ENCODE assay signal across 16 mouse cellular contexts in genomic region chr7:101871296-101871695, GRCm38 (mm10). TPM values are rescaled to one million over a fixed set of nuclear protein-coding genes. Genes with fewer than 3 reads are reported as not detected.
DNase-seq lines count a peak whose midpoint lies in the region; ATAC-seq lines count a peak whose summit lies in the region.
"Had no signal": no experiment of that assay in that cellular context is flagged by ENCODE, and none has a peak within 500 bp of the region (broad histone marks: within the 10 kb centered on the region; RNA-seq: fewer than 3 reads in every experiment).

No protein-coding gene starts in this region.

- H3K36me3 ChIP-seq in heart, embryonic 11.5 days (ENCODE audit: control insufficient read depth, insufficient read depth, low read length) = no peaks in the 10 kb centered on the region
- no peaks in the 10 kb centered on the region for H3K36me3 ChIP-seq in kidney, embryonic 15.5 days
- H3K36me3 ChIP-seq: embryonic facial prominence, embryonic 12.5 days; midbrain, embryonic 13.5 days had no signal

- peak overlapping the region; percentile 68 for H3K27ac ChIP-seq in heart, embryonic 11.5 days (ENCODE audit: low read depth, low read length)
- peak overlapping the region; percentile 45 for H3K27ac ChIP-seq in kidney, embryonic 15.5 days
- H3K27ac ChIP-seq: embryonic facial prominence, embryonic 12.5 days; midbrain, embryonic 13.5 days had no signal

- H3K4me1 ChIP-seq in heart, embryonic 11.5 days (ENCODE audit: control insufficient read depth, insufficient read depth, low read length) = peaks cover 3% of the 10 kb centered on the region; the same call in 1 of the 2 replicates
- H3K4me1 ChIP-seq in kidney, embryonic 15.5 days = peaks cover 21% of the 10 kb centered on the region
- H3K4me1 ChIP-seq: embryonic facial prominence, embryonic 12.5 days had no signal

- DNase-seq in heart, adult 9 months (ENCODE audit: low spot score in 2 of 2) = no peak
- peak; percentile 27 for DNase-seq in ovary, postnatal 36 days (ENCODE audit: low spot score)
- no peak for DNase-seq in ovary, postnatal 14 days (ENCODE audit: low spot score)
- peak; percentile 84 for DNase-seq in yolk sac, embryonic 10.5 days (ENCODE audit: low spot score)
- no peak for DNase-seq in natural killer cell, adult 2 months (ENCODE audit: low spot score in 2 of 2)
- DNase-seq: cerebellum, adult 8-10 months; forebrain, postnatal 0 days; lung, adult 18-20 months; thymus, postnatal 14 days had no signal

- WGBS in heart, embryonic 11.5 days (ENCODE audit: insufficient replicate concordance) = 59% methylated on average over 3 of the region's 3 CpGs
- WGBS in kidney, embryonic 15.5 days = 81% methylated on average over 3 of the region's 3 CpGs

- H3K4me2 ChIP-seq in heart, embryonic 11.5 days = peak overlapping the region; percentile 11; the same call in 1 of the 2 replicates
- no peak overlapping the region for H3K4me2 ChIP-seq in kidney, embryonic 15.5 days
- H3K4me2 ChIP-seq: embryonic facial prominence, embryonic 12.5 days; midbrain, embryonic 13.5 days had no signal

- no peaks in the 10 kb centered on the region for H3K27me3 ChIP-seq in heart, embryonic 11.5 days (ENCODE audit: control insufficient read depth, insufficient read depth, low read length)
- H3K27me3 ChIP-seq in kidney, embryonic 15.5 days = no peaks in the 10 kb centered on the region
- H3K27me3 ChIP-seq: embryonic facial prominence, embryonic 12.5 days; midbrain, embryonic 13.5 days; Patski had no signal

- peak; percentile 43; the same call in 1 of the 2 replicates for ATAC-seq in heart, embryonic 11.5 days (replicated peaks; ENCODE audit: insufficient number of reproducible peaks, low FRiP score, low TSS enrichment)
- ATAC-seq in kidney, embryonic 15.5 days (replicated peaks; ENCODE audit: low FRiP score) = no peak
- no peak for ATAC-seq in monocyte, adult 5-6 weeks (replicated peaks; ENCODE audit: insufficient number of reproducible peaks, low FRiP score, low TSS enrichment, poor library complexity, severe bottlenecking)
- ATAC-seq: forebrain, postnatal 0 days; midbrain, embryonic 13.5 days; Patski had no signal

- H3K4me3 ChIP-seq in heart, embryonic 11.5 days (ENCODE audit: low read depth, low read length) = no peak overlapping the region
- no peak overlapping the region for H3K4me3 ChIP-seq in kidney, embryonic 15.5 days (replicated peaks)
- H3K4me3 ChIP-seq: embryonic facial prominence, embryonic 12.5 days; midbrain, embryonic 13.5 days had no signal

- H3K9ac ChIP-seq in heart, embryonic 11.5 days (ENCODE audit: low read depth, low read length) = no peak overlapping the region
- no peak overlapping the region for H3K9ac ChIP-seq in kidney, embryonic 15.5 days
- H3K9ac ChIP-seq: embryonic facial prominence, embryonic 12.5 days; forebrain, postnatal 0 days; midbrain, embryonic 13.5 days had no signal

- H3K9me3 ChIP-seq in heart, embryonic 11.5 days (replicated peaks; ENCODE audit: control insufficient read depth, low read length) = no peaks in the 10 kb centered on the region
- H3K9me3 ChIP-seq in kidney, embryonic 15.5 days (replicated peaks) = no peaks in the 10 kb centered on the region
- H3K9me3 ChIP-seq: embryonic facial prominence, embryonic 12.5 days; midbrain, embryonic 13.5 days had no signal

RNA-seq across cellular contexts. Expression of gene Folr1, which starts 0.7 kb away (rescaled TPM):
- polyA plus RNA-seq in heart, embryonic 11.5 days (2014; fragmentation: Nextera tagmentation; extraction: Ambion mirVana) = 3.2 and 4.3 TPM in 2 replicates
- polyA plus RNA-seq in kidney, embryonic 15.5 days (2015; fragmentation: Nextera tagmentation; extraction: Ambion mirVana) = 51.0 and 63.0 TPM in 2 replicates
- total RNA-seq in monocyte, adult 5-6 weeks (2017) = not detected in 3 replicates

RNA-seq across cellular contexts. Expression of gene Anapc15, which starts 7.8 kb away (rescaled TPM):
- polyA plus RNA-seq in heart, embryonic 11.5 days (2014; fragmentation: Nextera tagmentation; extraction: Ambion mirVana) = 73.3 and 76.5 TPM in 2 replicates
- 75.1 and 78.9 TPM in 2 replicates for polyA plus RNA-seq in kidney, embryonic 15.5 days (2015; fragmentation: Nextera tagmentation; extraction: Ambion mirVana)
- 42.5 to 46.2 TPM (median 43.1 TPM) in 3 replicates for total RNA-seq in monocyte, adult 5-6 weeks (2017)

RNA-seq across cellular contexts. Expression of gene Folr2, which starts 14.3 kb away (rescaled TPM):
- not detected in 2 replicates for polyA plus RNA-seq in heart, embryonic 11.5 days (2014; fragmentation: Nextera tagmentation; extraction: Ambion mirVana)
- polyA plus RNA-seq in kidney, embryonic 15.5 days (2015; fragmentation: Nextera tagmentation; extraction: Ambion mirVana) = 1.8 and 2.3 TPM in 2 replicates
- total RNA-seq in monocyte, adult 5-6 weeks (2017) = not detected in 3 replicates
- polyA plus RNA-seq: embryonic facial prominence, embryonic 12.5 days; neural tube, embryonic 14.5 days; Patski had no signal

RNA-seq across cellular contexts. Expression of gene Inppl1, which starts 33.3 kb away (rescaled TPM):
- polyA plus RNA-seq in heart, embryonic 11.5 days (2014; fragmentation: Nextera tagmentation; extraction: Ambion mirVana) = 33.6 and 52.0 TPM in 2 replicates
- 49.9 and 52.1 TPM in 2 replicates for polyA plus RNA-seq in kidney, embryonic 15.5 days (2015; fragmentation: Nextera tagmentation; extraction: Ambion mirVana)
- 20.6 to 58.3 TPM (median 31.0 TPM) in 3 replicates for total RNA-seq in monocyte, adult 5-6 weeks (2017)

RNA-seq across cellular contexts. Expression of gene Lamtor1, which starts 34.4 kb away (rescaled TPM):
- polyA plus RNA-seq in heart, embryonic 11.5 days (2014; fragmentation: Nextera tagmentation; extraction: Ambion mirVana) = 137 and 146 TPM in 2 replicates
- 151 and 158 TPM in 2 replicates for polyA plus RNA-seq in kidney, embryonic 15.5 days (2015; fragmentation: Nextera tagmentation; extraction: Ambion mirVana)
- 72.2 to 74.2 TPM (median 73.7 TPM) in 3 replicates for total RNA-seq in monocyte, adult 5-6 weeks (2017)

Comparison
In these comparisons a context has a peak if more than half of its experiments do, and no peak if none do; other contexts are left out.
1. DNase-seq: peak in ovary, postnatal 36 days (single experiment) and yolk sac, embryonic 10.5 days (single experiment); none in heart, adult 9 months (0 of 2), ovary, postnatal 14 days (single experiment) and natural killer cell, adult 2 months (0 of 2).